Comparison of ENCODE assay signal across 7 mouse cellular contexts in the genomic region with DNA sequence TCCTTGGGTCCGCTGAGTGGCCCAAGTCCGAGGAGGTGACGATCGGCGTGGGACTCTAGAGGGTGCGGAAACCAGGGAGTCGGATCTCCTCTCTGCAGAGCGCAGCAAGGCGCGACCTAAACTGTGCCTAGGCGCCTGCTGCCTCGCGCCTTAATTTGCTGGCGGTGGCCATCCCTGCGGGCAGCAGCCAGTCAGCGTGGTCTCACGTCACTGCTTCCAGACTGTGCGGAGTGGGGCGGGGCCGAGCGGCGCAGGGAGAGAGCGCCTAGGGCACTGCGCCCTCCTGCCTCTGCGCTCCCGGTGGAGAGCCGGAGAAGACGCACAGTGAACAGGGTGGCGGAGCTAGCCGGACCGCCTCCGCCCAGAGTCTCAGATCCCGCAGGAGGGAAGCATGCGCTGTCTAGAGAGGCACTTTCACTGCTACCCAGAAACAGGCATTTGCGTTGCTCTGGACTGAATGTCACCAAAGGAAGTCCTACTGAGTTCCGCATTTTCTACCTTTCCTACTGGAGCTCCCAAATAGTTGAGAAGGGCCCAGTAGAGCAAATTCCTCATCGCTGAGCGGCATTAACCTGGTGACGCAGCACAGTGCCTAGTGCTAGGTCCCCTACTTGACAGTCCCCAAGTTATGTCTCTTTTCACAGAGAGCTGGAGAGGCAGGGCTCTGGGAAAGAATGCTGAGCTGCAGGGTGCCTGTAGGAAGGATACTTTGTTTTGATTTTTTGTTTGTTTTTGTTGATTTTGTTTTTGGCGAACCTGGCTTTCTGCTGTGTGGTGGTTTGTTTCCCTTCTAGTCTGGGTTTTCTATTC. TPM values are rescaled to one million over a fixed set of nuclear protein-coding genes. Genes with fewer than 3 reads are reported as not detected.
DNase-seq lines count a peak whose midpoint lies in the region; ATAC-seq and TF ChIP-seq lines count a peak whose summit lies in the region.

A gene (minus strand): TSS at position 144 of the 810 bp plus-strand sequence.

- peak within 1 kb of the TSS; percentile 89 for H3K9ac ChIP-seq in heart, postnatal 0 days (replicated peaks; ENCODE audit: low read depth, low read length)
- H3K9ac ChIP-seq in limb, embryonic 11.5 days (ENCODE audit: low read length) = 0 out of 2 replicates have a peak within 1 kb of the TSS, but pooled peaks have one; percentile 30
- no peak within 1 kb of the TSS for H3K9ac ChIP-seq in neural tube, embryonic 14.5 days (replicated peaks; ENCODE audit: low read depth, low read length)

- whole genome bisulfite sequencing in heart, postnatal 0 days = under 1% methylated on average over 39 of the region's 40 CpGs
- WGBS in limb, embryonic 11.5 days = under 1% methylated on average over 40 of the region's 40 CpGs
- WGBS in neural tube, embryonic 14.5 days = under 1% methylated on average over 40 of the region's 40 CpGs

- peak within 1 kb of the TSS; percentile 66 for H3K4me2 ChIP-seq in heart, postnatal 0 days (ENCODE audit: low read depth, low read length)
- H3K4me2 ChIP-seq in limb, embryonic 11.5 days (ENCODE audit: low read depth, severe bottlenecking) = peak within 1 kb of the TSS; percentile 42
- peak within 1 kb of the TSS; percentile 27 for H3K4me2 ChIP-seq in neural tube, embryonic 14.5 days (ENCODE audit: low read depth, low read length)

- ATAC-seq in heart, postnatal 0 days (ENCODE audit: insufficient read depth, low read depth) = peak; percentile 94
- ATAC-seq in limb, embryonic 11.5 days (ENCODE audit: insufficient number of reproducible peaks, low FRiP score, low TSS enrichment, low read depth) = peak; percentile 83
- peak; percentile 83 for ATAC-seq in neural tube, embryonic 14.5 days (ENCODE audit: low read depth)

- TF ChIP-seq CTCF in heart, postnatal 0 days (IDR thresholded peaks at IDR 0.05; ENCODE audit: low read depth) = no peak; the same call in 1 of the 2 replicates

- no peaks in the 10 kb centered on the region for H3K9me3 ChIP-seq in heart, postnatal 0 days (replicated peaks; ENCODE audit: control insufficient read depth, low read length)
- 0 out of 2 replicates have a peak, but pooled peaks cover 2% of the 10 kb centered on the region for H3K9me3 ChIP-seq in limb, embryonic 11.5 days (ENCODE audit: control insufficient read depth, low read length)
- H3K9me3 ChIP-seq in neural tube, embryonic 14.5 days (ENCODE audit: control insufficient read depth, low read length) = no peaks in the 10 kb centered on the region

- H3K4me1 ChIP-seq in heart, postnatal 0 days (ENCODE audit: control insufficient read depth, insufficient read depth) = peaks cover 5% of the 10 kb centered on the region
- peaks cover 9% of the 10 kb centered on the region for H3K4me1 ChIP-seq in limb, embryonic 11.5 days (ENCODE audit: control insufficient read depth, insufficient read depth, low read length)
- 0 out of 2 replicates have a peak, but pooled peaks cover 8% of the 10 kb centered on the region for H3K4me1 ChIP-seq in neural tube, embryonic 14.5 days (ENCODE audit: control insufficient read depth, insufficient read depth, low read length)

- TF ChIP-seq EP300 in heart, postnatal 0 days (IDR thresholded peaks at IDR 0.05; ENCODE audit: low read depth) = peak; percentile 49; the same call in 1 of the 2 replicates

- H3K27ac ChIP-seq in heart, postnatal 0 days (ENCODE audit: low read depth) = peak within 1 kb of the TSS; percentile 97
- no peak within 1 kb of the TSS for H3K27ac ChIP-seq in limb, embryonic 11.5 days (replicated peaks; ENCODE audit: low read depth, low read length)
- no peak within 1 kb of the TSS for H3K27ac ChIP-seq in neural tube, embryonic 14.5 days (ENCODE audit: low read depth, low read length)

- H3K27me3 ChIP-seq in heart, postnatal 0 days (ENCODE audit: control insufficient read depth, insufficient read depth, low read length) = 0 out of 2 replicates have a peak, but pooled peaks cover 5% of the 10 kb centered on the region
- H3K27me3 ChIP-seq in limb, embryonic 11.5 days (ENCODE audit: control insufficient read depth, insufficient read depth, low read length) = peaks cover 91% of the 10 kb centered on the region
- peaks cover 64% of the 10 kb centered on the region for H3K27me3 ChIP-seq in neural tube, embryonic 14.5 days (ENCODE audit: control insufficient read depth, insufficient read depth, low read length)

- peak within 1 kb of the TSS; percentile 64 for H3K4me3 ChIP-seq in heart, postnatal 0 days (ENCODE audit: low read depth, low read length)
- peak within 1 kb of the TSS; percentile 31 for H3K4me3 ChIP-seq in limb, embryonic 11.5 days (ENCODE audit: low read depth, low read length)
- H3K4me3 ChIP-seq in neural tube, embryonic 14.5 days (ENCODE audit: low read depth, low read length) = peak within 1 kb of the TSS; percentile 12; the same call in 1 of the 2 replicates

- 0 out of 2 replicates have a peak, but pooled peaks cover 4% of the 10 kb centered on the region for H3K36me3 ChIP-seq in heart, postnatal 0 days (replicated peaks; ENCODE audit: control insufficient read depth, insufficient read depth, low read length)
- no peaks in the 10 kb centered on the region for H3K36me3 ChIP-seq in limb, embryonic 11.5 days (ENCODE audit: control insufficient read depth, insufficient read depth, low read length)
- H3K36me3 ChIP-seq in neural tube, embryonic 14.5 days (ENCODE audit: control insufficient read depth, insufficient read depth, low read length) = no peaks in the 10 kb centered on the region

- peak; percentile 16 to 25 for DNase-seq in adrenal gland, adult 18-20 months (ENCODE audit: low spot score in 2 of 2)
- peak; percentile 85 for DNase-seq in embryo, embryonic 9.5 days (ENCODE audit: extremely low spot score)
- peak; percentile 95 for DNase-seq in heart, postnatal 0 days (ENCODE audit: low spot score)
- DNase-seq in limb, embryonic 11.5 days (ENCODE audit: low spot score) = peak; percentile 81
- no peak for DNase-seq in spleen, postnatal 14 days (ENCODE audit: low spot score in 2 of 2)
- DNase-seq in gastrocnemius, adult 18-20 months (ENCODE audit: low spot score) = no peak

RNA-seq across cellular contexts. Expression of the gene that starts here (rescaled TPM):
- 10 to 100 TPM; 21.3 to 24.6 TPM for total RNA-seq in adrenal gland, adult 18-20 months (2021)
- 500 and 554 TPM in 2 replicates for total RNA-seq in heart, postnatal 0 days (2014; rRNA removed; ENCODE audit: low replicate concordance)
- 36.9 and 51.2 TPM in 2 replicates for polyA plus RNA-seq in heart, postnatal 0 days (2015; fragmentation: Nextera tagmentation; extraction: Ambion mirVana)
- polyA plus RNA-seq in limb, embryonic 11.5 days (2014; fragmentation: Nextera tagmentation; extraction: Ambion mirVana) = 0.09 TPM in 1 of 2 replicates, not detected in the other
- polyA plus RNA-seq in neural tube, embryonic 14.5 days (2014; fragmentation: Nextera tagmentation; extraction: Ambion mirVana) = 0.35 TPM in 1 of 2 replicates, not detected in the other
- not detected for total RNA-seq in gastrocnemius, adult 18-20 months (2021)

Comparison
In these comparisons a context has a peak if more than half of its experiments do, and no peak if none do; other contexts are left out.
1. RNA of the gene that starts here (total RNA-seq): 500 to 554 TPM in heart, postnatal 0 days and 21.3 to 24.6 TPM in adrenal gland, adult 18-20 months; not detected in gastrocnemius, adult 18-20 months; every median in the first group is over 10 times any median in the second.
2. RNA of the gene that starts here (total RNA-seq): 500 to 554 TPM in heart, postnatal 0 days; 21.3 to 24.6 TPM in adrenal gland, adult 18-20 months; every median in the first group is over 10 times any median in the second.
3. RNA of the gene that starts here (polyA plus RNA-seq): 36.9 to 51.2 TPM in heart, postnatal 0 days; 0.35 TPM in neural tube, embryonic 14.5 days and 0.09 TPM in limb, embryonic 11.5 days; every median in the first group is over 10 times any median in the second.
4. Peak in DNase-seq, ATAC-seq, H3K4me3 ChIP-seq, H3K9ac ChIP-seq and H3K4me2 ChIP-seq in limb, embryonic 11.5 days; RNA of the gene not detected or under 1 TPM.
5. Peak in ATAC-seq, H3K4me3 ChIP-seq and H3K4me2 ChIP-seq in neural tube, embryonic 14.5 days; RNA of the gene not detected or under 1 TPM.
6. DNase-seq: peak in adrenal gland, adult 18-20 months (2 of 2), embryo, embryonic 9.5 days (single experiment) and heart, postnatal 0 days (single experiment); none in spleen, postnatal 14 days (0 of 2) and gastrocnemius, adult 18-20 months (single experiment).
7. H3K4me3 ChIP-seq: peak in every context shown above with its lines; median percentile 64 in heart, postnatal 0 days; 31 in limb, embryonic 11.5 days; 12 in neural tube, embryonic 14.5 days.
8. Peak in every context shown above with its lines, with median percentiles within 50 percentile points of each other: ATAC-seq and H3K4me2 ChIP-seq.